Mouse (Mus musculus) fibroblast of lung, adult 2 months (primary cell): ENCODE data around the gene Grid2.
"Not testable (repeated sequence)": the region's sequence is repeated elsewhere in the genome, so short reads cannot be mapped to it uniquely, and the experiment has no call there.

ENCODE experiments used
- DNase-seq: peaks from one replicate; pipeline ENCODE4 v3.0.0-alpha.2; 2011; ENCODE audit warnings: low read depth

Grid2 gene

GRCm38 (mm10) chr6:63255826-63256555, at the start of gene Grid2:
Grid2 (plus strand) TSS chr6:63255876.
- DNase-seq, result no peak

GRCm38 (mm10) chr6:63250738-63251137, 4.9 kb upstream of the Grid2 start:
- DNase-seq, result no peak

GRCm38 (mm10) chr6:63256556-63257405, 1.1 kb downstream of the Grid2 start:
- no peak for DNase-seq

- no peak for DNase-seq
Measured at GRCm38 (mm10) chr6:63257406-63257845, 1.8 kb downstream of the Grid2 start.

GRCm38 (mm10) chr6:63257876-63258275, 2.2 kb downstream of the Grid2 start:
- DNase-seq, result no peak

- no peak for DNase-seq
Measured at GRCm38 (mm10) chr6:63259764-63260163, 4.1 kb downstream of the Grid2 start.

- DNase-seq, result no peak
Measured at GRCm38 (mm10) chr6:63284419-63284818, 28.7 kb downstream of the Grid2 start.

GRCm38 (mm10) chr6:63342438-63343004, 86.8 kb downstream of the Grid2 start:
- no peak for DNase-seq

GRCm38 (mm10) chr6:63347015-63347414, 91.3 kb downstream of the Grid2 start:
- DNase-seq, result no peak

GRCm38 (mm10) chr6:63381061-63381611, 125.5 kb downstream of the Grid2 start:
- DNase-seq, result no peak

- no peak for DNase-seq
Measured at GRCm38 (mm10) chr6:63401698-63402097, 146.0 kb downstream of the Grid2 start.

- DNase-seq, result no peak
Measured at GRCm38 (mm10) chr6:63417534-63417933, 161.9 kb downstream of the Grid2 start.

- DNase-seq, result no peak
Measured at GRCm38 (mm10) chr6:63432751-63433150, 177.1 kb downstream of the Grid2 start.

GRCm38 (mm10) chr6:63448175-63448574, 192.5 kb downstream of the Grid2 start:
- DNase-seq, result no peak

- DNase-seq, result no peak
Measured at GRCm38 (mm10) chr6:63482141-63482540, 226.5 kb downstream of the Grid2 start.

GRCm38 (mm10) chr6:63515016-63515415, 259.3 kb downstream of the Grid2 start:
- no peak for DNase-seq

- no peak for DNase-seq
Measured at GRCm38 (mm10) chr6:63515957-63516356, 260.3 kb downstream of the Grid2 start.

GRCm38 (mm10) chr6:63531751-63532150, 276.1 kb downstream of the Grid2 start:
- DNase-seq, result no peak

GRCm38 (mm10) chr6:63532901-63533300, 277.2 kb downstream of the Grid2 start:
- no peak for DNase-seq

GRCm38 (mm10) chr6:63547741-63548140, 292.1 kb downstream of the Grid2 start:
- DNase-seq, result no peak

GRCm38 (mm10) chr6:63568741-63569140, 313.1 kb downstream of the Grid2 start:
- not testable (repeated sequence) for DNase-seq

- no peak for DNase-seq
Measured at GRCm38 (mm10) chr6:63590681-63591080, 335.0 kb downstream of the Grid2 start.
